Mouse (Mus musculus) adrenal gland, adult (tissue): ENCODE results near the gene Prkar1b.
A peak's percentile ranks its signal among the peaks of the same experiment; 100 is the strongest.

Experiments used
- DNase-seq, 2 experiments: peaks; one replicate each; pipeline ENCODE4 v3.0.0; 2022 to 2023; ENCODE audit warnings: low spot score in 1 of 2; ENCODE audit not compliant: inconsistent age in 2 of 2

Prkar1b gene

GRCm38 (mm10) chr5:139007141-139007775 is 142.5 kb downstream of the Prkar1b start:
- DNase-seq = peak in 1 of 2 experiments; percentile 59

- DNase-seq = no peak
Observed at GRCm38 (mm10) chr5:139004588-139004987, 145.2 kb downstream of the Prkar1b start.

- DNase-seq = peak in 1 of 2 experiments; percentile 35
Observed at GRCm38 (mm10) chr5:138999716-139000115, 150.1 kb downstream of the Prkar1b start.

GRCm38 (mm10) chr5:138997936-138998580 is 151.7 kb downstream of the Prkar1b start:
- DNase-seq = peak; percentile 50 to 76

- DNase-seq = peak; percentile 79 to 87
Observed at GRCm38 (mm10) chr5:138997171-138997788, 152.5 kb downstream of the Prkar1b start, which contains the start of gene Pdgfa. Pdgfa (minus strand) TSS chr5:138997370.

- peak; percentile 76 to 88 for DNase-seq
Observed at GRCm38 (mm10) chr5:138996322-138997073, 153.3 kb downstream of the Prkar1b start.

- peak; percentile 87 to 93 for DNase-seq
Observed at GRCm38 (mm10) chr5:138995721-138996311, 154.0 kb downstream of the Prkar1b start.

- peak; percentile 91 to 96 for DNase-seq
Observed at GRCm38 (mm10) chr5:138994786-138995720, 154.7 kb downstream of the Prkar1b start.

- peak; percentile 69 to 86 for DNase-seq
Observed at GRCm38 (mm10) chr5:138994108-138994785, 155.6 kb downstream of the Prkar1b start.

- peak; percentile 55 to 82 for DNase-seq
Observed at GRCm38 (mm10) chr5:138993371-138994107, 156.3 kb downstream of the Prkar1b start.

GRCm38 (mm10) chr5:138992611-138993370 is 157.0 kb downstream of the Prkar1b start:
- DNase-seq = peak; percentile 73 to 86

- no peak for DNase-seq
Observed at GRCm38 (mm10) chr5:138991734-138992133, 158.1 kb downstream of the Prkar1b start.

GRCm38 (mm10) chr5:138990659-138991380 is 159.0 kb downstream of the Prkar1b start:
- peak; percentile 72 to 86 for DNase-seq

- peak in 1 of 2 experiments; percentile 69 for DNase-seq
Observed at GRCm38 (mm10) chr5:138989567-138989966, 160.2 kb downstream of the Prkar1b start.

GRCm38 (mm10) chr5:138988764-138989163 is 161.0 kb downstream of the Prkar1b start:
- peak; percentile 87 to 92 for DNase-seq

- no peak for DNase-seq
Observed at GRCm38 (mm10) chr5:138987994-138988393, 161.8 kb downstream of the Prkar1b start.

- DNase-seq = no peak
Observed at GRCm38 (mm10) chr5:138981921-138982320, 167.9 kb downstream of the Prkar1b start.
